Mouse (Mus musculus) 3T3-L1 (cell line): Measurements from ENCODE around the gene Kif16b.

ENCODE experiments used
- DNase-seq: peaks from one replicate; pipeline ENCODE4 v3.0.0-alpha.2; 2015; ENCODE audit warnings: low read depth, low spot score

Gene Kif16b

DNA sequence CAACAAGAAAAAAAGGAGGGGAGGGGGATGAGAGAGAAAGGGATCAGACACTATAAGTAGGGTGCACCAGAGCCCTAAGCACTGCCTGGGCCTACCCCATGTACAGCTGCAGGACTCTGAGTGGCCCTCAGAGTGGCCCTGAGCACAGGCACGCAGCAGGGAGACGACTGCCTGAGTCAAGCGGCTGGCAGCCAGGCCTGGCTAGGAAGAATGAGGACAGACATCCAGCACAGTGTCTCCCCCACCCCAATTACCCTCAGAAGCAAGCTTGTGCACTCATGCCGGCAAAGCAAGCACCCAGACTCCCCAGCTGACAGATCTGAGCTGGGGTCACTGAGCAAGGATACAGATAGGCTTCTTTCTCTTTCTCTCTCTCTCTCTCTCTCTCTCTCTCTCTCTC is 25.4 kb downstream of the Kif16b start:
- no peak for DNase-seq

DNA sequence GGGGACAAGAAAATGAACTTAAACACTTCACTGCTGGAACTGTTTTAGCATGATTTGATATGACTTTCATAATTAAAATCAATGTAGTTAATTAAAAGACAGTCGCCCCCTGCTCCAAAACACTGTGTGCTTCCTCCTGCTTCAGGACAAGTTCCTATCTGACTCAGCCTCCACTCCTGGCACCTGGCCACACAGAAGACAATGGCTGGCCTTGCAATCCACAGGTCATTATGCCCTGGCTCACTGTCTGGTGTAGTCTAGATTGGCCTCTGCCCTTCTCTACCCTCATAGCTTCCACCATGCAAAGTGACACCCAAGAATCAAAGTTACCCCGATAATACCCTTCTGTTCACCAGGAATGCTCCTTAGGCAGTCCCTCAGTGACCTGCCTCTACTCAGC is 26.8 kb downstream of the Kif16b start:
- DNase-seq, result peak; percentile 64

DNA sequence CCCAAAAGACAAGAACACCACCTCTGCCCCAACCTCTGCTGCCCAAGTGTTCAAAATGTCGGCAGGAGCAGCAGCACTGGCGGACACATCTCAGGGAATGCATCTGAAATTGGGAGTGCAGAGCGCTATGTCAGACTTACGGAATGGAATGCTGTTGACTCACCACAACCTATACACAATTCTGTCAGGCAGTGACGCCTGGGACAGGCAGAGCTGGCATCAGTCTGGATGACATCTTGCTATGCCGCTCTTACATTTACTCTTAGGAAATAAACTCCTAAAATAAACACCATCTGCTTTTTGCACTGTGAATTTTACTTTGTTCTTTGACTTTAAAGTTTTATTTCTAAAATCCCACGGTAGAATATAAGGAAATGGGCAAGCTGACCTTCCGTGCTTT is 31.3 kb downstream of the Kif16b start:
- DNase-seq, result no peak

- DNase-seq, result peak; percentile 14
Measured at GRCm38 (mm10) chr2:142867481-142867880, 33.9 kb downstream of the Kif16b start.

DNA sequence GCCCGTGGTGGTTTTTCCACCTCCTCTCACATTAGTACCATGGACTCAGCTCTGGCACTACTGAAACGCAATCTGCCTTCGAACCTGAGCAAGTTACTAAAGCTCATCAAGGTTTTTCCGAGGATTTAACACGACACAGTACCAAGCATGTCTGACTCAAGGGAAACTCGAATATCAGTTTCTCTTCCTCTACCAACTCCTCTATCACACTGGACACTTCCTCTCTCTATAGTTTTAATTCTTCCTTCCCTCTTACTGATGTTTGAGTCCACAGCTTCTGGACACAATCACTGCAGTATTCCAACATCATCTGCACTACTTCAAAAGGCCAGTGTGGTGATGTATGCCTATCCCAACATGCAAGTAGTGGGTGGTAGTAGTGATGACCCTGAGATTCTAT is 40.3 kb downstream of the Kif16b start:
- DNase-seq, result no peak

GRCm38 (mm10) chr2:142859452-142859851 is 41.9 kb downstream of the Kif16b start:
- DNase-seq, result peak; percentile 83

GRCm38 (mm10) chr2:142838775-142839174 is 62.6 kb downstream of the Kif16b start:
- no peak for DNase-seq

GRCm38 (mm10) chr2:142838118-142838517 is 63.2 kb downstream of the Kif16b start:
- DNase-seq, result peak; percentile 77

- DNase-seq, result no peak
Measured at GRCm38 (mm10) chr2:142834751-142835150, 66.6 kb downstream of the Kif16b start.

DNA sequence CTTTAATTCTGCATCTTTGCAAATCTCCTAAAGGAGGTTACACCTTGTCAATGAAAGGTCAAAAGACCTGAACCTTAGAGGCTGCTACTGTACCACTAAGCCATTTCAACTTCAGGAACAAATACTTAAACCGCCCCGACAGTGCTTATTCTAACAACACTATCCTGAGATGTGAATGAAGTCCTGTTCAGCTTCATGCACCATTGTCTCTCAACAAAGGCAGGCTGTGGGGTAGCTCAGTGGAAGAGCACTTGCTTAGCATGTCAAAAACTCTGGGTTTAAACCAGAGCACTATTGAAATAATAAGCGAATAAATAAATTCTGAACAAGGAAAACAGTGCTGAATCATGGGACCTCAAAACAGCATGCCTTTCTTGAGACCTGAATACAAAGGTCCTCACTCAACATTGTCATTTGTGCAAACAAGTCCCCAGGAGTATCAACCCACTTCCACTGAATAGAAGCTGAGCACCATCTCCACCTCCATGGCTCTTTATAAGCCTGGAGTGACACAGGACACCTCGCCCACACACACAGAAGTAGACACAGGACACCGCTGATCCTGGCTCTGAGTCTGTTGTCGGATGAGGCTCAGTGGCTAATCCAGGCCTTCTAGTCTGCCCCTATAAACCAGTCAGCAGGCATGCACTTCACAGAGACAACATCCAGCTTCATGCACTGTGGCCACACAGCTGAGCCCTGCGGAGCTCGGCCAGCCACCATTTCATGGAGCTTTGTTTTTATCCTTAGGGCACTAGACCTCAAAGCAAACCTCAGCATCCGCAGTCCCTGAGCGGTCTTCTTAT is 68.5 kb downstream of the Kif16b start:
- no peak for DNase-seq

- peak; percentile 89 for DNase-seq
Measured at GRCm38 (mm10) chr2:142813033-142813432, 88.3 kb downstream of the Kif16b start.

DNA sequence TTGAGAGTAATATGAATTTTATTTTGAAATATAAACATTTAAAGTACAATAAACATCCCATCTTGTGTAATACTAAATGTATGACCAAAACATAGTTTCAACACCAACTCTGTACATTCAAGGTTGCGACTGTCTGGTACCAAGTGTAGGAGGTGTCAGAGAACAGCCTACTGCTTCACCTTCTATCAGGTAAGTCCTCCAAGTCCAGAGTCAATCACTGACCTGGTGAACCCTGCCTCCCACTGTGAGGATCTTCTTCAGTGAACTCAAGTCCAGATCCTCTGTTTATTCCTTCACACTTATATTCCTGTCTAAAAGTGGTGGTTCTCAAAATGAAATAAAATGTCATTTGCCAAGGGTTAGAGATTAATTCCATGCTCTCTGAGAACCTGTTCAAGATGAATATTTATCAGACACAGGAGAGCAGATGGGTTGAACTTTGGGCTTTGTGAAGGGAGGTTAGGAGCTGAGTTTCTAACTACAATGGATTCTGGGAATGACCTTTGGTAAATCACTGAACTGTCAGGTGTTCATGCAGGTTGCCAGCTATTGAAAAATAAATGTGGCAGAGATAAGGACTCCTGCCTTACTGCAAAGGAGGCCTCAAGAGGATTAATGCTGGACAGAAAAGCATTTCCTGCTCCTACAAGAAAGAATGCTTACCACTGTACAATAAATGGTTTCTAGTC is 97.4 kb downstream of the Kif16b start:
- DNase-seq, result no peak

DNA sequence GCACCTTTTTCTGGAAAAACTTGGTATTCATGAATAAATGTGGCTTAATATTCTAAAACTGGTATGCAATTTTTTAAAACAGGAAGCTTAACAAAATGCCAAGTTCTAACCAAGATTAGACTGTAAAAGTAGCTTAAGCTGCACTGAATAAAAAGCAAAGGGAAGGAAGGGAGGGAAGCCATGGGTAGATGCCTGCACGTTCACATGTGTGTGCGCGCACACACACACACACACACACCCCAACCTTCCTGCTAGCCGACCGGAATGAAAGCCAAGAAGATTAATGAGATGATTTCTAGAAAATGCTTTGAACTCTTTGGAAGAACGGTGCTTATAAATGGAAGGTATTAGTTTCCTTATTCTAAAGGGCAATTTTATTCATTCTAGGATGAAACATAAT is 104.0 kb downstream of the Kif16b start:
- no peak for DNase-seq

DNA sequence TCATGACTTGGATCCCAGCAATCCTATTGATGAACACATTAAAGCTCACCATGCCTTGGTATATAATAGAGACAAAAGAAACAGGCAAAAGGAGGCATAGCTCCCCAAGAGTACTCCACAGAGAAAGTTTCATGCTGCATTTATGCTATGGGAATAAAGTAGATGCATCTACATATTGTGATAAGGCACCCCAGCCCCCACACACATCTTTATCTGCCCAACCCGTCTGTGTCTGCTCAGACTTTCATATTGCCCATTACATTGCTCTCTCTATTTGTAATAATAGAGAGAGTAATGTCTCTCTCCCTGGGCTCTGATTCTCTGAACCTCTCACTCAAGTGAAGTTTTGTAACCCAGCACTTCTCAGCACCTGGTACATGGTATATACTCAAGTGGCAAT is 126.0 kb downstream of the Kif16b start:
- no peak for DNase-seq

- no peak for DNase-seq
Measured at GRCm38 (mm10) chr2:142774752-142775151, 126.6 kb downstream of the Kif16b start.

DNA sequence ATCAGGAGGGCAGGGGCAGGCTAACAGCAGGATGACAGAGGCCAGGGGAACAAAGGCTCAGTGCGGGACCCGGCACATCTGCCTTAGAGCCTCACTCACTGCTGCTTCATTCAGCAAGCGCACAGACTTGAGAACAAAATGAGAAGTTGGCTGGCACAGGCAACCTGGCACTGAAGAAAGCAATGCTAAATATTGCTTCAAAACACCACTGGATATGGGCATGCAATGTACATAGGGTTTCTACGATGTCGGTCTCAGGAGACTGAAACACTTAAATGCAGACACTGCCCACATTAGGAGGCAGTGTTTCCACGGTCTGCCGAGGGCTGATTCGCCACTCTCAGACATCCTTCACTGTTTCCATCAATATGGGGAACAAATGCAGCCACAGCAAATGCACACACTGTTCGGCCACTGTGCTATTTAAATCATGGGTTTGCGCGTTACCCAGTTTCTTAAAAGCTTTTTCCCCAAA is 131.6 kb downstream of the Kif16b start:
- no peak for DNase-seq

DNA sequence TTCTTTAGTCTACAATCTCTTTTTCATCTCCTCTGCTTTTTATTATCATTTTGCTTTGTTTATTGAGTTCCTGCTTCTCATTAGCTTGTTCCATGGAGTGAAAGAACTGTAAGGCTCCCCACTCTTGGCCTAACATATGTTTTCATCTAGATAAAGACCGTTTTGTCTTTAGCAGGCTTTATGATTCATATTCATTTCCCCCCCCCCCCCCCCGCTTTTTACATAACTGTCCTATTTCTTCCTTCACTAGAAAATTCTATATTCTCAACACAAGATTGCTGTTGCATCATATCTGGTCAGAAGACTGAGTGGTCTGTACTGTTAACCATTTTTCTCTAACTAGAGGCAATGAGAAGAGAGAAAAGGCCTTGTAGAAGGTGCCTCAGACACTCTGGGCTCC is 137.1 kb downstream of the Kif16b start:
- DNase-seq, result peak; percentile 38

DNA sequence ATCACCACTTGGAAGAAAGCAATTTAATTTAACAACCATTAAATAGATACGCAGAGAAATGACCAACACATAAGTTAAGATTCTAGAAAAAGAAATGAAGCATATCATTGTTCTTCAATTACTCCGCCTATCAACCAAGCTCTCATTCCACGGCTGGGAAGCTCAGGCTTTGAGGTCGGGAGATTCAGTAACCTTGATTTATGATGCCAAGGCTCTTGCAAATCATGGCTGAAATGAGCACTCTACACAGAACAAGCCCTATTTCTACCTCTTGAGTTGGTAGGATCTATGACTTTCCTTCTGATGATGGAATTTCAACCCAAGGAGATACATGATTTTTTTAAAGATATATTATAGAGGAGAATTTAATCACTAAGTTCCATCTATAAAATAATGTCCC is 140.5 kb downstream of the Kif16b start:
- DNase-seq, result no peak

DNA sequence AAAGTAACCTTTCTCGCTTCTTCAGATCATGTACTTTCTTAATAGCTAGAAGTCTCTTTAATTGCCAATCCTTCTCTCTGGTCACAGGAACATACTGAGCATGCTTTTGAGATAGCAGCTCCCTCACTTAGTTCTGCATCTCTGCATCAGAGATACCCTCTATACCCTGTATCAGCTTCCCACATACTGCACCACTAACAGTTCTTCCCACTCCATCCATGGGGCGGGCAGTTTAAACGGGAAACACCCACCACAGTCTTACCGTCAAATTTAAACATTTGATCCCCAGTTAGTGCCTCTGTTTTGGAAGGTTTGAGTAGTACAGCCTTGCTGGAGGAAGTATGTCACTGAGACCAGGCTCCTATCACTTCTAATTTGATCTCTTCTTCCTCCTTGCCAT is 142.1 kb downstream of the Kif16b start:
- DNase-seq, result no peak

- peak; percentile 88 for DNase-seq
Measured at GRCm38 (mm10) chr2:142758091-142758765, 143.1 kb downstream of the Kif16b start.

GRCm38 (mm10) chr2:142739338-142739737 is 162.0 kb downstream of the Kif16b start:
- DNase-seq, result no peak

DNA sequence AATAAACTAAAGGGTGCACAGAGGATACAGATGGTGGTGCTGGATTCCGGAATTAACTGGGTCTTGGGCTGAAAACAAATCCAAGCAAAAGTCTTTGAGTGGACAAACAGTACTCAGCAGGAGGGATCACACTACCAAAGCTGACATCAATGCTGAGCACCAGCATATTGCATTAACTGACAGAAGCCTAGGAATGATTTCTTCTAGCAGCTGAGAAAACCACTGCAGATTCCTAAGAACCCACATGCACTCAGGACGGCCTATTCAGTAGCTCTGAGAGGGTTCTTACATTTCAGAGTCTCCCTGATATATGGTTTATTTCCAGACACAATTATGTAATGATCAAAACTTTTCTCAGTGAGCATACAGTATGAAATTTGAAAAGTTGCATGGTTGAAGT is 162.8 kb downstream of the Kif16b start:
- no peak for DNase-seq
